Mouse (Mus musculus) neural tube, embryonic 15.5 days (tissue): Measurements from ENCODE around the gene Etfa. TPM values are rescaled to one million over a fixed set of nuclear protein-coding genes. Genes with fewer than 3 reads are reported as not detected.

Experiments used
- ATAC-seq: fragments of 200-750 bp; cut with Nextera tagmentation; 2 replicates; pipeline ENCODE4 v1.8.0; 2017; ENCODE audit warnings: mild to moderate bottlenecking, moderate TSS enrichment, moderate library complexity; ENCODE audit not compliant: low FRiP score
- H3K27ac ChIP-seq: fragments of 300-500 bp; sonication (generic); replicated peaks from 2 replicates; pipeline ENCODE4 v1.5.1; 2015; ENCODE audit warnings: mild to moderate bottlenecking, inconsistent platforms
- H3K27me3 ChIP-seq: fragments of 300-500 bp; sonication (generic); replicated peaks from 2 replicates; pipeline ENCODE4 v1.6.1; 2015; ENCODE audit warnings: inconsistent platforms
- H3K36me3 ChIP-seq: fragments of 300-500 bp; sonication (generic); 2 replicates; pipeline ENCODE4 v1.6.1; 2015; ENCODE audit warnings: inconsistent platforms
- H3K4me1 ChIP-seq: fragments of 300-500 bp; sonication (generic); 2 replicates; pipeline ENCODE4 v1.6.1; 2015; ENCODE audit warnings: inconsistent platforms
- H3K4me2 ChIP-seq: fragments of 300-500 bp; sonication (generic); 2 replicates; pipeline ENCODE4 v1.6.1; 2015; ENCODE audit warnings: inconsistent platforms, mild to moderate bottlenecking, moderate library complexity
- H3K4me3 ChIP-seq: fragments of 300-500 bp; sonication (generic); replicated peaks from 2 replicates; pipeline ENCODE4 v1.5.1; 2015; ENCODE audit warnings: mild to moderate bottlenecking, inconsistent platforms
- H3K9ac ChIP-seq: fragments of 300-500 bp; sonication (generic); replicated peaks from 2 replicates; pipeline ENCODE4 v1.6.1; 2015; ENCODE audit warnings: mild to moderate bottlenecking, inconsistent platforms
- H3K9me3 ChIP-seq: fragments of 300-500 bp; sonication (generic); replicated peaks from 2 replicates; pipeline ENCODE4 v1.6.1; 2016; ENCODE audit warnings: inconsistent platforms
- WGBS: fragments of 180-500 bp; shearing (Covaris S2); methylation state at CpG from one replicate; pipeline ENCODE4 v1.1.7; 2015; ENCODE audit warnings: mixed read lengths; 5-methylcytosine and 5-hydroxymethylcytosine counted together
- polyA plus RNA-seq: library from polyadenylated mRNA; unstranded; fragments of >200 nt; fragmentation: Nextera tagmentation; extraction: Ambion mirVana; gene quantifications from 2 replicates; pipeline ENCODE4 v1.2.1, GENCODE M21; 2015

The Etfa gene
- 100 and 139 TPM in 2 replicates for polyA plus RNA-seq

DNA sequence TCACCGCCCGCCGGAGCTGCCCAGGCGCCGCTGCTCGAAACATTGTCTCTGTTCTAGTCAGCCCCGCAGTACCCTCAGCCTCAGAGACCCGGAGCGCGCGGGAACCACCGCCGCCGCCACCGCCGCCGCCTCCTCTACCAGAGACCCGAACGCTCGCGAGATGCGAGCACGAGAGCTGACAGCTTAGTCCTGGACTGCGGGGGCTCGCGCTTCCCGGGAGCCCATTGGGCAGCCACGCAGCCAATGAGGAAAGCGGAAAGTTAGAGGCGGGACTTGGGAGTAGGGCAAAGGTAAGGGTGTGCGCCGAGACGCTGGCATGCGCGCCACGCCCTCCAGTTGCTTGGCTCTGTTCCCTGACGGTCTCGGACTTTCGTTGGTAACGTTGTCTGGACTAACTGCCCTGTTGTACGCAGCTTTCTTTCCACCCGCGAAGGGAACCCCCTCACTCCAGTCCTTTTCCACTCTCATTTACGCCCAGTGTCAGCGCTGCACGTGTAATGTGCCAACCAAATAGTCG is at the start of gene Etfa:
Etfa (minus strand) TSS at position 217 of the 517 bp plus-strand sequence.
- Histone ChIP-seq H3K4me3 (peak within 1 kb of the TSS; percentile 77), H3K27me3 (peaks cover 32% of the 10 kb centered on the region), H3K9ac (peak within 1 kb of the TSS; percentile 82), H3K27ac (peak within 1 kb of the TSS; percentile 85), H3K36me3 (no peaks in the 10 kb centered on the region), H3K4me1 (peaks cover 18% of the 10 kb centered on the region), H3K9me3 (no peaks in the 10 kb centered on the region), H3K4me2 (peak within 1 kb of the TSS; percentile 98)
- ATAC-seq = peak; percentile 100
- 1% methylated on average over 47 of the region's 47 CpGs for WGBS

DNA sequence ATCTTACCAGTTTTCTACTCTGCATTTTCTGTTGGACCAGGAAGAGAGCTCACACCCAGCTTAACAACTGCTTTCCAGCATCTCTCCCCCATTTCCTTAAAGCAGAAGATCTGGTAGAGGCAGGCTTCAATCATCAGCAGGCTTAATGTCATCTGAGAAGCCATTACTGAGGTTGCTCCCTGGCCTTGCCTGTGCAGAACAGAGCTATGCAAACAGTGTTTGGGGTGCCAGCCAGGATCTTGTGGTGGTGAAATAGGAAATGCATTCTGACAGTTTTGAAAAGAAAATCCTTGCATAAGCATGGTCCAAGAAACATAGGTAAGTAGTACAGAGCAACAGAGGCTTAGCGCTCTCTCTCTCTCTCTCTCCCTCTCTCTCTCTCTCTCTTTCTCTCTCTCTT is 48.9 kb upstream of the Etfa start:
- no peak overlapping the region for H3K27ac ChIP-seq
- no peaks in the 10 kb centered on the region for H3K9me3 ChIP-seq
- WGBS = 94% methylated on average over 1 of the region's 1 CpGs
- H3K4me3 ChIP-seq = no peak overlapping the region
- no peak for ATAC-seq
- H3K36me3 ChIP-seq = no peaks in the 10 kb centered on the region
- no peaks in the 10 kb centered on the region for H3K4me1 ChIP-seq
- H3K4me2 ChIP-seq = no peak overlapping the region
- no peaks in the 10 kb centered on the region for H3K27me3 ChIP-seq
- H3K9ac ChIP-seq = no peak overlapping the region

DNA sequence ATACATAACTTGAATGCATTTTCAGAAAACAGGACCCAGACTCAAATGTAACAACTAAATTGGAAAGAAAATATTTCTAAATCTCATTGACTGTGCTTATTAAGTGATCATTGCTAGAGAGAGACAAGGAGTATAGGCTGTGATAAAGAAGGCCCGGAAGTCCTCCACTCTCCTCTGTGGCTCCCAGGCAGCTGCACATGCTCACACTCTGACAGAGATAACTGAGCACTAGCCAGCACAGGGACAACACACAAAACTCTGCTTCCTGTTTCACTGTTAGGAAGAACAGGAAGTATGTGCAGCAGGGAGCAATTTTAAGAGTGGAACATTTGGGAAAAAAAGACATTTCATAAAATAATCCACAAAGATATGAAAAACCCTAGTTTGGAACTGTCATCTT is 42.9 kb upstream of the Etfa start:
- Histone ChIP-seq H3K27me3 (peaks cover 17% of the 10 kb centered on the region), H3K4me3 (no peak overlapping the region), H3K36me3 (no peaks in the 10 kb centered on the region), H3K4me2 (no peak overlapping the region), H3K4me1 (no peaks in the 10 kb centered on the region), H3K9ac (no peak overlapping the region), H3K27ac (no peak overlapping the region), H3K9me3 (no peaks in the 10 kb centered on the region)
- WGBS = 76% methylated on average over 1 of the region's 1 CpGs
- no peak for ATAC-seq

DNA sequence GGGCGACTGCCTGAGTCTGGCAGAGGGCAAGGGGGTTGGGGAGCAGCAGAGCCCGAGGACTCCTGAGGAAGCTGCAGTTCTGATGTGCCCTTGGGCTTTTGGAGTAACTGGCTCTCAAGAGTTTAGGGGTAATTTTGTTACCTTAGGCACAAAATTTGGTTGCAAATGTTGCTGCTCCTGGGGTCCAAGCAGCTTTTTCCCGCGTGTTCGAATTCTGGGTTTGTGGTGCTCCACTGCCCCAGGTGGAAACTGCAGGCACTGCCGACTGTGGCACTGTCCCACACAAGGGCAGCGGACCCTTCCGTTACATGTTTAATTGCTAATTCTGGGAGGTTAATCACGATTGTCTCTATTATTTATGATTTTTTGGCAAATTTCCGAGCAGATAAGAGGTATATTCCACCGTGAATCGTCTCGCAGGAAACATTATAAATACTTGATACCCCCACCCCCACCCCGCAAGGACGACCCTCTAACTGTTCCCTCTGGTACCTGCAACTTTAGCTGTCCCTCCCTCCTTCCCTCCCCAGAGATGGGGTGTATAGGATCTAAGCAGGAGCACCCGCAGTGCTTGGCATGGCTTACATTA is 37.4 kb upstream of the Etfa start:
- H3K4me3 ChIP-seq = no peak overlapping the region
- H3K27me3 ChIP-seq = peaks cover 71% of the 10 kb centered on the region
- peaks cover 16% of the 10 kb centered on the region for H3K4me1 ChIP-seq
- peak overlapping the region; percentile 23 for H3K4me2 ChIP-seq
- H3K27ac ChIP-seq = no peak overlapping the region
- H3K9me3 ChIP-seq = no peaks in the 10 kb centered on the region
- no peak overlapping the region for H3K9ac ChIP-seq
- 9% methylated on average over 16 of the region's 16 CpGs for WGBS
- H3K36me3 ChIP-seq = no peaks in the 10 kb centered on the region
- ATAC-seq = no peak

DNA sequence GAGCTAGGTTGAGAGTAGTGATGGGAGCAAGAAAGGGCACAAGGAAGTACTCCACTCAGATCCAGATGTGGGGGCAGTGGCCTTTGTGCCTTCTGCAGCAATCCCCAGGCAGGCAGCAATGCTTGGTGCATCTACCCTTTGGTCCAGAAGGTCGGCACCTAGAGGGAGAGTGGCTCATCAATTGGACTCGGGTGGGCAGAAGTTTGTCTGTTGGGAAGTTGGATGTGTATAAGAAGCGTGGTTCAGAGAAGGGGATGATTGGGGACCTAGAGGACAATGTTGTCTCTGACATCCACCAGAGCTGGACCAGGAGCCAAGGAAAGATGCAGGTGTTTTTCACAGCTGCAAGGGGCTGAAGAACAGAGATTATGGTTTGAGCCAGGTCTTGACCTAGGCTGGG is 36.8 kb upstream of the Etfa start:
- no peak for ATAC-seq
- Histone ChIP-seq H3K4me2 (no peak overlapping the region), H3K9ac (no peak overlapping the region), H3K27ac (no peak overlapping the region), H3K36me3 (no peaks in the 10 kb centered on the region), H3K9me3 (no peaks in the 10 kb centered on the region), H3K27me3 (peaks cover 74% of the 10 kb centered on the region), H3K4me3 (no peak overlapping the region), H3K4me1 (peaks cover 22% of the 10 kb centered on the region)
- 24% methylated on average over 3 of the region's 3 CpGs for WGBS

DNA sequence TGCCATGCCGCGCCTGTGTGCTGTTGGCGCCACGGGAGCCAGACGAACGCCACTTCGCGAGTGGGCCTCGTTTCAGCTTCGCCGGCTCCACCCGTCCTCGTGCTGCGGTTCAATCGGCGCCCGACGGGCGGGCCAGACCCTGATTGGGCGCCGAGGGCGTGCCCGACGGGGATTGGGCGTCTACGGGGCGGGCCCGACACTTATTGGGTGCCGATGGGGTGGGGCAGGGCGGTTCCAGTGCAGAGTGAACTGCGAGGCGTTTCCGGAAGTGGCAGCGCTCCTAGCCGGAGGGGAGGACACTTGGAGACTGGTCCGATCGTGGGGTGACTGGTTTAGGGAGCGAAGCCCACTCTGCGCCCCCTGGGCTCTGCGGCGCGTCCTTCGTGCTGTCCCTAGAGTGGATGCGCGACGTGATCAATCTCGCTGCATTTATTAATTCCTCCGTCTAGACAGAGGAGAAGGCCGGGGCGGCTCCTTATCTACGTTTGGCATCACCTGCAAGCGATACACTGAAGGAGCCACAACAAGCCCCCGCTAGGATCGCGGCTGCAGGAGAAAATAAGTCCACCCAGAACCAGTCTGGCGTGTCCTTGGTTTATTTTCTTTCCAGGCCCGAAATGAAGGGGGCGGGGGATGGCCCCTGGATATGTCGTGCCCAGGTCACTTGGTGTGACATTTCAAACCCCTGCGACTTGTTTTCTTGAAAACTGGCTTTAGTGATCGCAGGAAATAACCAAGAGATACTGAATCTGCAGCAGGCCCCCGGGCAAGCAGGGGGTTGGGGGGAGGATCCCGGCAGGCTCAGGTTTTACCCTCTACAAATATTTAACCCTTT is 34.4 kb upstream of the Etfa start:
- Histone ChIP-seq H3K9ac (no peak overlapping the region), H3K4me2 (peak overlapping the region; percentile 40), H3K27me3 (peaks cover 83% of the 10 kb centered on the region), H3K27ac (no peak overlapping the region), H3K4me1 (peaks cover 35% of the 10 kb centered on the region), H3K4me3 (peak overlapping the region; percentile 18), H3K36me3 (no peaks in the 10 kb centered on the region), H3K9me3 (no peaks in the 10 kb centered on the region)
- 2% methylated on average over 59 of the region's 63 CpGs for WGBS
- peak; percentile 23; the same call in 1 of the 2 replicates for ATAC-seq

DNA sequence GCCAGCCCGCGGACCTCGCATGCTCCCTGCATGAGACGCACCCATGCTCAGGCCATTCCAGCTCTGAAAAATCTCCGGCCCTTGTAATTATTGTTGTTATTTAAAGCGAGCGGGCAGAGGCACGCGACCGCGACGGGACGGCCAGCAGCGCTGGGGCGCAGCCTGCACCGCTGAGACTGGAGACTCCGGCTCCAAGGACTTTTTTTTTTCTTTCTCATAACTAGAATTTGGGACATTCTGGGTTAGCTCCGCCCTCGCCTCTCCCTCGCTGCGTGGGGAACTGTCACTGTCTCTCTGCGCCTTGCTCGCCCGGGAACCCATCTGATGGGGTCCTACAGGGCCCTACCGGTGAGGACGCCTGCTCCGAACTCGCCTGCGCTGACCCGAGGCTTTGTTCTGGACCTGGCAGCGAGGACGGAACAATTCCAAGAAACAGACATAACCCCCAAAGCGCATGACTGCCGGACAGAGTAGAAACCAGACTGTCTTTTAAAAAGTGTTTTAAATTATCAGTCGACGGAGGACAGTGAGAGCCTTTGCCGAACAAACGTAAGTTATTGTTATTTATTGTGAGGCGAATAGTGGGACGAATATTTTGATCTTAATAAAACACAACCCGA is 33.6 kb upstream of the Etfa start:
- Histone ChIP-seq H3K4me2 (peak overlapping the region; percentile 40), H3K9ac (no peak overlapping the region), H3K27me3 (peaks cover 82% of the 10 kb centered on the region), H3K9me3 (no peaks in the 10 kb centered on the region), H3K4me1 (peaks cover 40% of the 10 kb centered on the region), H3K27ac (no peak overlapping the region), H3K4me3 (peak overlapping the region; percentile 2; the same call in 1 of the 2 replicates), H3K36me3 (no peaks in the 10 kb centered on the region)
- WGBS = 4% methylated on average over 41 of the region's 41 CpGs
- no peak for ATAC-seq

DNA sequence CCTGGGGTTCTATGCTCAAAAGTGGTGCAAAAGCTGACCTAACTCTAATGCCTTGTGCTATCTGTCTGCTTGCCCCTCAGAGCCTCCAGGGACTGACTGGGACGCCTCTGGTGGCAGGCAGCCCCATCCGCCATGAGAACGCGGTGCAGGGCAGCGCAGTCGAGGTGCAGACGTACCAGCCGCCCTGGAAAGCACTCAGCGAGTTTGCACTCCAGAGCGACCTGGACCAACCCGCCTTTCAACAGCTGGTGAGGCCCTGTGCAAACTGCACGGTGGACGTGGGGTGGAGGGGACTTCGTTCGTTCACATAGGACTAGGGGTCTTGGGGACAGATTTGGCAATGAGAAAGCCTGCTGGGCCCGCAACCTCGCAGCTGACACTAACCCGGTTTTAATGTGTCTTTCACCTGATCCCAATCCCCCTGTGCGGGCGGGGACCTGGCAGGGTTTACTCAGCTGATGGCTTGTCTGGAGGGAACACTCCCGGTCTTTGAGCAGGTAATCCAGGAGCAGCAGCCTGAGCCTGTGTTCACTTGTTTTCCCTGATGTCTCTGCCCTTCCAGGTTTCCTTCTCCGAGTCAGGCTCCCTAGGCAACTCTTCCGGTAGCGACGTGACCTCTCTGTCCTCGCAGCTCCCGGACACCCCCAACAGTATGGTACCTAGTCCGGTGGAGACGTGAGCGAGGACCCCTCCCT is 33.0 kb upstream of the Etfa start:
- WGBS = 3% methylated on average over 30 of the region's 30 CpGs
- Histone ChIP-seq H3K4me1 (peaks cover 43% of the 10 kb centered on the region), H3K4me3 (0 out of 2 replicates have a peak overlapping the region, but pooled peaks have one; percentile 2), H3K4me2 (peak overlapping the region; percentile 40; the same call in 1 of the 2 replicates), H3K27ac (no peak overlapping the region), H3K9ac (no peak overlapping the region), H3K27me3 (peaks cover 81% of the 10 kb centered on the region), H3K9me3 (no peaks in the 10 kb centered on the region), H3K36me3 (no peaks in the 10 kb centered on the region)
- no peak for ATAC-seq

DNA sequence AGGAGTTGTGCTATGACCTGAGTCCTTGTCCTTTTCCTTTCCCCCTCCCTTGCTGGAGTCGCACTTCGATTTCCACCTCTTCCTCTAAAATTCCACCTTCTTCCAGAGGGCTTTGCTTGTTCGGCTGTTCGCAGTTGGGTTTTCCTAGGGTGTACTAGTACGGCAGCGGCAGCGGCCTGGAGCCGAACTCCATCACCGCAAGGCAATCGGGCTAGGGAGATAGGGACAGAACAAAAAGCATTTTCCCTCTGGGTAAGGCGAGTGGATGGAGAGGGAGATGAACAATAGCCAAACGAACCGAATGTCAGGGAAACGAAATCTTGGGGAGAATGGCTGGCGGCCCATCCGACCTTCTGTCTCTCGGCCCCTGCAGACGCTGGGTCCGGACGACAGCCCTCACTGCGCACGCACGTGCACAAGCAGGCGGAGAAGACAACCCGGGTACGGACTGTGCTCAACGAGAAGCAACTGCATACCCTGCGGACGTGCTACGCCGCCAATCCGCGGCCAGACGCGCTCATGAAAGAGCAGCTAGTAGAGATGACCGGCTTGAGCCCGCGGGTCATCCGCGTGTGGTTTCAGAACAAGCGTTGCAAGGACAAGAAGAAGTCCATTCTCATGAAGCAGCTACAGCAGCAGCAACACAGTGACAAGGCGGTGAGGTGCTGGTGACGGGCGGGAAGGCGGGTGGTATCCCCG is 31.8 kb upstream of the Etfa start:
- 1% methylated on average over 46 of the region's 46 CpGs for WGBS
- Histone ChIP-seq H3K4me1 (peaks cover 43% of the 10 kb centered on the region), H3K36me3 (no peaks in the 10 kb centered on the region), H3K4me2 (peak overlapping the region; percentile 35), H3K27ac (no peak overlapping the region), H3K9me3 (no peaks in the 10 kb centered on the region), H3K9ac (no peak overlapping the region), H3K4me3 (peak overlapping the region; percentile 15), H3K27me3 (peaks cover 79% of the 10 kb centered on the region)
- no peak for ATAC-seq

DNA sequence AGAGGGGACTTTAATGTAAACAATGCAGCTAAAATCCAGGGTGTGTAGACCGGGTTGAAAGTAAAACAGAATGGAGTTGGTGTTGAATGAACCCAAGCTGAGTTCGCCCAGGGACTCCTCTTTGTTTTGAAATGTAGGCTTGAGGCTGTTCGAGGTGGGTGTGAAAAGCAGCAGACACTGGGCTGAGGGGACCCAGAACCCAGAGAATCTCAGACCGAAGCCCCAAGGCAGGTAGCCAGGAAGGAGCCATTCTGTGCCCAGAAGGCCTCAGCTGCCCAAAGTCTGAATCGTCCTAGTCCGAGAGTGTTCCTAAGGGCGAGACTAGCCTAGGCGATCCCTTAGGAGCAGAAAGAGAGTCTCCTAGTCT is 31.3 kb upstream of the Etfa start:
- H3K4me3 ChIP-seq = peak overlapping the region; percentile 15; the same call in 1 of the 2 replicates
- no peak overlapping the region for H3K4me2 ChIP-seq
- no peak overlapping the region for H3K9ac ChIP-seq
- no peak overlapping the region for H3K27ac ChIP-seq
- H3K9me3 ChIP-seq = no peaks in the 10 kb centered on the region
- no peak for ATAC-seq
- no peaks in the 10 kb centered on the region for H3K36me3 ChIP-seq
- 4% methylated on average over 8 of the region's 8 CpGs for WGBS
- H3K27me3 ChIP-seq = peaks cover 79% of the 10 kb centered on the region
- peaks cover 43% of the 10 kb centered on the region for H3K4me1 ChIP-seq
